19 mouse cellular contexts compared by ENCODE assay signal in the genomic region with DNA sequence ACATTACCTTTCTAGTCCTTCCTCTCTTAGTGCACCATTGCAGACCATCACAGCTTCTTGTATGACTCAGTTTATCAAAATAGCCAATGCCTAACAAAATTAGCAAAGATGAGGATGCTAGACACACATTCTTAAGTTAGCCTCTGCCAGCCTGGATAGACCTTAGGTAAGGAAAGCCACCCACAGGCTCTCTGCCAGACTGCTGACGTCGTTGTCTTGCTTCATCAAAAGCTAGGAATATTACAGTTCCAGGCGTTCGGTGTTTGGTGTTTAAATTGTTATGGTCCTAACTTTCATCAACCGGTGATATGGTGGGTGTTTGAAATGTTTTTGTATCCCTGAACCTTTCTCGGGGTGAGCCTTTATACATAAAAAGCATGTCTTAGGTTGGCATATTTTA.
DNase-seq lines count a peak whose midpoint lies in the region; ATAC-seq and TF ChIP-seq lines count a peak whose summit lies in the region.
"Had no signal": no experiment of that assay in that cellular context is flagged by ENCODE, and none has a peak within 500 bp of the region (broad histone marks: within the 10 kb centered on the region; RNA-seq: fewer than 3 reads in every experiment).

No protein-coding gene starts in this region.

- no peaks in the 10 kb centered on the region for H3K4me1 ChIP-seq in liver, postnatal 0 days (ENCODE audit: insufficient read depth)
- H3K4me1 ChIP-seq: embryonic facial prominence, embryonic 13.5 days; embryonic facial prominence, embryonic 15.5 days; forebrain, embryonic 10.5 days; forebrain, embryonic 12.5 days had no signal

- no peak overlapping the region for H3K9ac ChIP-seq in liver, postnatal 0 days (replicated peaks)
- H3K9ac ChIP-seq: embryonic facial prominence, embryonic 13.5 days; embryonic facial prominence, embryonic 15.5 days; forebrain, embryonic 12.5 days had no signal

- no peaks in the 10 kb centered on the region; the same call in 1 of the 2 replicates for H3K9me3 ChIP-seq in liver, postnatal 0 days (ENCODE audit: low read length)
- H3K9me3 ChIP-seq: embryonic facial prominence, embryonic 13.5 days; embryonic facial prominence, embryonic 15.5 days; forebrain, embryonic 10.5 days; forebrain, embryonic 12.5 days had no signal

- TF ChIP-seq EP300 in liver, postnatal 0 days (IDR thresholded peaks at IDR 0.05; ENCODE audit: low read depth) = no peak

- ATAC-seq in liver, postnatal 0 days = no peak
- ATAC-seq: forebrain, embryonic 14.5 days; forebrain, embryonic 16.5 days had no signal

- no peak overlapping the region for H3K27ac ChIP-seq in liver, postnatal 0 days (ENCODE audit: low read depth)
- H3K27ac ChIP-seq: embryonic facial prominence, embryonic 13.5 days; embryonic facial prominence, embryonic 15.5 days; forebrain, embryonic 10.5 days; forebrain, embryonic 12.5 days had no signal

- H3K27me3 ChIP-seq in liver, postnatal 0 days (ENCODE audit: insufficient read depth, low read length) = no peaks in the 10 kb centered on the region
- H3K27me3 ChIP-seq: embryonic facial prominence, embryonic 13.5 days; embryonic facial prominence, embryonic 15.5 days; forebrain, embryonic 12.5 days had no signal

- WGBS in liver, postnatal 0 days (ENCODE audit: insufficient replicate concordance) = 82% methylated on average over 6 of the region's 6 CpGs

- DNase-seq in adrenal gland, postnatal 10 days = peak; percentile 64
- DNase-seq in adrenal gland, adult 8-10 months = no peak
- DNase-seq in adrenal gland, postnatal 25 days = peak; percentile 22
- DNase-seq in adrenal gland, postnatal 36 days = peak; percentile 60 to 63
- DNase-seq in liver, postnatal 0 days = no peak
- DNase-seq: cerebellum, adult 11 months; cerebellum, adult 18-20 months; cerebellum, adult 8-10 months; cerebellum, adult 9-11 months; cerebellum, postnatal 14 days; cerebellum, postnatal 36 days; embryo, embryonic 11 days had no signal

- TF ChIP-seq CTCF in liver, postnatal 0 days (IDR thresholded peaks at IDR 0.05; ENCODE audit: low read depth) = no peak

- H3K4me2 ChIP-seq in liver, postnatal 0 days (ENCODE audit: low read depth, low read length) = no peak overlapping the region
- H3K4me2 ChIP-seq: embryonic facial prominence, embryonic 13.5 days; embryonic facial prominence, embryonic 15.5 days; forebrain, embryonic 12.5 days had no signal

- H3K4me3 ChIP-seq in liver, postnatal 0 days (ENCODE audit: low read depth, low read length) = no peak overlapping the region
- H3K4me3 ChIP-seq: embryonic facial prominence, embryonic 13.5 days; embryonic facial prominence, embryonic 15.5 days; erythroblast, embryonic 14.5 days; forebrain, embryonic 10.5 days; forebrain, embryonic 12.5 days had no signal

- H3K36me3 ChIP-seq in liver, postnatal 0 days (replicated peaks; ENCODE audit: insufficient read depth, low read length) = no peaks in the 10 kb centered on the region
- H3K36me3 ChIP-seq: embryonic facial prominence, embryonic 13.5 days; embryonic facial prominence, embryonic 15.5 days; forebrain, embryonic 10.5 days; forebrain, embryonic 12.5 days had no signal

Comparison
In these comparisons a context has a peak if more than half of its experiments do, and no peak if none do; other contexts are left out.
1. DNase-seq: peak in adrenal gland, postnatal 10 days (single experiment), adrenal gland, postnatal 25 days (single experiment) and adrenal gland, postnatal 36 days (2 of 2); none in adrenal gland, adult 8-10 months (single experiment) and liver, postnatal 0 days (single experiment).